Mouse (Mus musculus): ENCODE measurements around the gene Wwox.

Wwox gene

GRCm38 (mm10) chr8:115090202-115090601 lies 650.7 kb downstream of the Wwox start:
- no peak for DNase-seq (ENCODE audit: low spot score in 2 of 2)

- DNase-seq (ENCODE audit: low spot score in 2 of 2) = peak; percentile 4 to 41
Measured at GRCm38 (mm10) chr8:115095548-115095947, 656.1 kb downstream of the Wwox start.

GRCm38 (mm10) chr8:115097988-115098562 lies 658.6 kb downstream of the Wwox start:
- no peak for DNase-seq (ENCODE audit: low spot score in 2 of 2)

GRCm38 (mm10) chr8:115109309-115109708 lies 669.9 kb downstream of the Wwox start:
- no peak for DNase-seq (ENCODE audit: low spot score in 2 of 2)

- no peak for DNase-seq (ENCODE audit: low spot score in 2 of 2)
Measured at GRCm38 (mm10) chr8:115110423-115110822, 671.0 kb downstream of the Wwox start.

GRCm38 (mm10) chr8:115112062-115112461 lies 672.6 kb downstream of the Wwox start:
- no peak for DNase-seq (ENCODE audit: low spot score in 2 of 2)

- DNase-seq (ENCODE audit: low spot score in 2 of 2) = no peak
Measured at GRCm38 (mm10) chr8:115114498-115114897, 675.0 kb downstream of the Wwox start.

GRCm38 (mm10) chr8:115126081-115126480 lies 686.6 kb downstream of the Wwox start:
- no peak for DNase-seq (ENCODE audit: low spot score in 2 of 2)

- DNase-seq (ENCODE audit: low spot score in 2 of 2) = no peak
Measured at GRCm38 (mm10) chr8:115126674-115127073, 687.2 kb downstream of the Wwox start.

GRCm38 (mm10) chr8:115129307-115129706 lies 689.9 kb downstream of the Wwox start:
- DNase-seq (ENCODE audit: low spot score in 2 of 2) = no peak

- no peak for DNase-seq (ENCODE audit: low spot score in 2 of 2)
Measured at GRCm38 (mm10) chr8:115133119-115133518, 693.7 kb downstream of the Wwox start.

GRCm38 (mm10) chr8:115133711-115134218 lies 694.3 kb downstream of the Wwox start:
- DNase-seq (ENCODE audit: low spot score in 2 of 2) = no peak

GRCm38 (mm10) chr8:115136888-115137287 lies 697.4 kb downstream of the Wwox start:
- DNase-seq (ENCODE audit: low spot score in 2 of 2) = no peak

- no peak for DNase-seq (ENCODE audit: low spot score in 2 of 2)
Measured at GRCm38 (mm10) chr8:115141614-115142013, 702.2 kb downstream of the Wwox start.

GRCm38 (mm10) chr8:115143530-115144320 lies 704.3 kb downstream of the Wwox start:
- no peak for DNase-seq (ENCODE audit: low spot score in 2 of 2)

- no peak for DNase-seq (ENCODE audit: low spot score in 2 of 2)
Measured at GRCm38 (mm10) chr8:115147006-115147405, 707.6 kb downstream of the Wwox start.

- DNase-seq (ENCODE audit: low spot score in 2 of 2) = no peak
Measured at GRCm38 (mm10) chr8:115150446-115151109, 711.1 kb downstream of the Wwox start.

GRCm38 (mm10) chr8:115151416-115151815 lies 712.0 kb downstream of the Wwox start:
- no peak for DNase-seq (ENCODE audit: low spot score in 2 of 2)

- DNase-seq (ENCODE audit: low spot score in 2 of 2) = no peak
Measured at GRCm38 (mm10) chr8:115154096-115154495, 714.6 kb downstream of the Wwox start.

GRCm38 (mm10) chr8:115156142-115156541 lies 716.7 kb downstream of the Wwox start:
- no peak for DNase-seq (ENCODE audit: low spot score in 2 of 2)

- no peak for DNase-seq (ENCODE audit: low spot score in 2 of 2)
Measured at GRCm38 (mm10) chr8:115157977-115158720, 718.7 kb downstream of the Wwox start.

- DNase-seq (ENCODE audit: low spot score in 2 of 2) = no peak
Measured at GRCm38 (mm10) chr8:115158721-115159111, 719.3 kb downstream of the Wwox start.

Data from spleen, postnatal 10 days (tissue).